Mouse (Mus musculus) adrenal gland (tissue): ENCODE data around the gene Gpr55.
"Not testable (repeated sequence)": the region's sequence is repeated elsewhere in the genome, so short reads cannot be mapped to it uniquely, and the experiment has no call there.

Experiments used
- intact Hi-C: fragments of 180-260 bp; cut with DNase I; formaldehyde crosslinking; loops from one replicate; pipeline ENCODE4 v1.15.1; 2025
- long read RNA-seq, 2 experiments: library from polyadenylated mRNA; unstranded; transcript quantifications; one replicate each; pipeline ENCODE4 v2.0.0; 2020; ENCODE audit warnings: borderline replicate concordance in 1 of 2; ENCODE audit not compliant: insufficient replicate concordance in 1 of 2

Gene Gpr55
- long read RNA-seq, experiment 1, partial matches to known transcripts = 0 of 1 reads
- long read RNA-seq, experiment 1, other reads (novel, unspliced or antisense) = 1 of 1 reads
- long read RNA-seq, experiment 2, partial matches to known transcripts = 0 of 4 reads
- long read RNA-seq, experiment 2, other reads (novel, unspliced or antisense) = 4 of 4 reads

DNA sequence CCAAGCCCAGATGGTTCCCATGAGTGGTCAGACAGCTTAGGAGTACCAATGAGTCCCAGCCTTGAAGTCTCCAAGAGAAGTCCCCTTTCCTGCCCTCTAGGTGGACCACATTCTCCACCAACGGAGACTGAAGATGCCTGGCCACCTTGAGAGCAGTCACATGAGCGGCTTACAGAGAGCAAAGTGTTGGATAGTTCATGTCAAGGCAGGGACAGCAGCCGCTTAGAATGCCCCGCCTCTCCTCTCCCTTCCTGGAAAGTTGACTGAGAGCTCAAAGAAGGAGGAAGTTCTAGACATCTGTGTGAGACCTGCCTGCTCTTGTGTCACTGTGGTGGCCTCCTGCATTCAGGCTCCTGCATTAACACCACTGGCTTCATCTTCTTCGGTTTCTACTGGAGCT, at the start of gene Gpr55:
Gene Gpr55, minus strand, starts transcription at position 135 of the 400 bp plus-strand sequence.
- intact Hi-C loops = no loop called here

DNA sequence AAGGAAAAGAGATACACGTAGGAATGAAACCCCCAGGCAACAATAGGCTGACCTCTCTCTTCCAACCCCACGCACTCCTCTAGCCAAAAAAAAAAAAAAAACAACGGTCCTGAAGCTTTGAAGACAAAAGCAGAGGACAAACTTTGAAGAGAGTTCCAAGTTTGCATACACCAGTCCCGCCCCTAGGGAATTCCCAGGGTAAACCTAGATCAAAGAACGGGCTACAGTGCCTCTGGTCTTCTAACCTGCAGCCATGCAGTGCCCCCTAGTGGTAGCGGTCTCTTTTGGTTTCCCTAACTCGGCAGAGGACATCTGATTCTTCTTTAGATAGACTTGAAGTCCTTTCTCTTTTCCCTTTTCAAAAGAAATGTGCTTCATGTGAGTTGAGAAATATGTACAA, 47.0 kb upstream of the Gpr55 start:
- intact Hi-C loops = loop anchor here (1.0 to 2.0 kb wide), 2 partner anchors 72 to 155 kb away; no protein-coding TSS in a partner anchor

DNA sequence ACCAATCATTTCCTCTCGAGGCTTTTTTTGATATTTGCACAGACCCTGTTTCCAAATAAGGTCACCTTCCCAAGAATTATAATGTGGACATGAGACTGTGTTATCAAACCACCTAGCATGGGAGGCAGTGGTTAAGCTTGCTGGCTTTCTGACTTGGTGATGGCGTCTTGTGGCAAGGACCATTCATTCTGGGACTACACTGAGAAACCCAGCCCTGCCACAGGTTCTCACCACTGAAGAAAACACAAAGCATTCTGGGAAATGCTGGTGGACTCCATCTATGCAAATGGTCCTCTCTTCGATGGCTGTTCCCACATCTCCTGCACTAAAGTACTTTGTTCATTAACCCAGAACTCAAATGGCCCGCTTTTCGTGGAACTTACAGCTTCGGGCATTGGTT, 45.2 kb upstream of the Gpr55 start:
- intact Hi-C loops = loop anchor here (2.0 kb wide), 1 partner anchor 153 kb away; no protein-coding TSS in a partner anchor

DNA sequence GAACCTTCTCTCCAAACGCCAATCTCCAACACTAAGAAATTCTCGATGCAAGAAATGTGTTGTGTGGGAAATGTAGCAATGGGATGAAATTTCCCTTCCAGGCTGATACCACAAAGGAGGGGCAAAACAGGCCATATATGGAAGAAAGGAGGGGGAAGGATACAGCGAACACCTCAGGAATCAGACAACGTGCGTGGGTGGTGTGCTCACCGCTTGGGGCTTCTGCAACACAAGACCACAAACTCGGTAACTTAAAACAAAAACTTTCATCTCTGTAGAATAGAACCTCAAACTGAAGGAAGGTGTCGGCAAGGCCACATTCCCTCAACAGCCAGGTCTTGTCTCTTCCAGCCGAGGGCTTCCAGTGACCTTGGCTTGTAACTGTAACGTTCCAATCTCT, 44.7 kb upstream of the Gpr55 start:
- intact Hi-C loops = no loop called here

DNA sequence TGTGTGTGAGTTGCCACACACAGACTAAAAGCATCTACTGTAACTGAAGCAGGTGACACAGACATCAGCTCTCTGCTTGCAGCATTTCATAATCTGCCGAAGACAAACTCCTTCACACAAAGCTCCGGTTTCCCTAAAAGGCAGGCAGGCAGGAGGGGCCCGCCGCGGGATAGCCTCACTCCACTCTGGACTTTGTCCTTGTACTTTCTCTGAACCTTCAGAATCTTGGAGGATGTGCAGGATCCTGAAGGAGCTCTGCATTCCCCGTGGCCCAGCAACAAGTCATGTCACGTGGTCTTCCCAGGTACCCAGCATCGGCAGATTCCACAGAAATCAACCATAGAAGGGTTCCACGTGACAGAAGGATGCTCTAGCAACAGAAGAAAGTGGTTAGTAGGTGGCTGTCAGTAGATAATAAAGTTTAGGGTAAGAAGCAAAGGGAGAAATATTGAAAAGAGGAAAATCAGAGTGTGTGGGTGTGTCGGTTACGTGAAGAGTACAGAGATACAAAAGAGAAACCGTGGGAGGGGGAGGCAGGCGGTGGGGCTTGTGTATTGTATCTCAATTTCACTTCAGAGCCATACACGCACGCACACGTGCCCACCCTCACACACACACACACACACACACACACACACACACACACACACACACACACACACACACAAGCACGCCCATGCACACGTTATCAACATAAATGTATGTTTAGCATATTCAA, 39.2 kb upstream of the Gpr55 start:
- intact Hi-C loops = no loop called here

DNA sequence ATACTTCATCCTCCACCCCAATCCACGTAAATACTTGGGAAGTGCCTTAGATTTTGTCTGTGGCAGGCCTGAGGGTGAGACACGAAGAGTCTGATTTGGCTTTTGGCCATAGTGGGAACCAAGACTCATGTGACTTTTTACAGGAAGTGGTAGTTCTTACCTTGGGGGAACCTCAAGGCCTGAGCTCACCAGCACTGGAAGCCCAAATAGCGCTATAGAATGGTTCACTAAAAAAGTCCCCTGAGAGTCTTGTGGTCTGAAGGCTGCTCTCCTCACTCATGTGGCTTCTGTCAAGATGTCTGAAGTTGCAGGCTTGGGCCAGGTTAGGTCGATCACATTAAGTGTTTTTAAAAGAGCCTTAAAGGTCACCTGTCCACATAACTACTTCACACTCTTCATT, 37.2 kb upstream of the Gpr55 start:
- intact Hi-C loops = no loop called here

DNA sequence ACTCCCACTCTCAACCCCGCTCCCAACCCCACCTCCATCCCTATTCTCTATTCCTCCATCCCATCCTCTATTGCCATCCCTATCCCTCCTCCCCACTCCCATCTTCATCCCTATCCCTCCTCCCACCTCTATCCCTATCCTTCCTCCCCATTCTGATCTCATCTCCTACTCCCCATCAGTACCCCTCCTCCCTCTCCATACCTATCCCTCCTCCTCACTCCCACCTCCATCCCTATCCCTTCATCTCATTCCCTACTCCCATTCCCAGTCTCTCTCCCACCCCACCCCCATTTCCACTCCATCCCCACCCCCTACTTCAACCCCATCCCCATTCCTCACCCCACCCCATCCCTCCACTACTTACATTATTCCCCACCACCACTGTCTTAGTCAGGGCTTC, 36.4 kb upstream of the Gpr55 start:
- intact Hi-C loops = no loop called here

DNA sequence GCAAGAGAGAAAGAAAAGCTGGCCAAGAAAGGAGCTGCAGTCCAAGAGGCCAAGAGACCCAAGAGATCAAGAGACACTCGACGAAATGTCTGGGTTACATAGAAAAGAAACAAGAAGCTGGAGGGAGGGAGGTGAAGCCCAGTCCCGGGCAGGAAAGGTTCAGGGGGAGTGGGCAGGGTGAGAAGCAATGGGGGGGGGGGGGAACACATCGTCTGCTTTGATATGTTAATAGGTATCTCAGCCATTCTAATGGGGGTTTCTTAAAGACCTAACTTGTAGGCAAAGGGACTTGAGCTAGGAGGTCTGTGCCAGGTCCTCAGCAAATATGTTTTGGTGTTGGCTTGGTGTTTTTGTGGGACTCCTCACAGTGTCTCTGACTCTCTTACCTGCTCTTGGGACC, 32.7 kb upstream of the Gpr55 start:
- intact Hi-C loops = no loop called here

DNA sequence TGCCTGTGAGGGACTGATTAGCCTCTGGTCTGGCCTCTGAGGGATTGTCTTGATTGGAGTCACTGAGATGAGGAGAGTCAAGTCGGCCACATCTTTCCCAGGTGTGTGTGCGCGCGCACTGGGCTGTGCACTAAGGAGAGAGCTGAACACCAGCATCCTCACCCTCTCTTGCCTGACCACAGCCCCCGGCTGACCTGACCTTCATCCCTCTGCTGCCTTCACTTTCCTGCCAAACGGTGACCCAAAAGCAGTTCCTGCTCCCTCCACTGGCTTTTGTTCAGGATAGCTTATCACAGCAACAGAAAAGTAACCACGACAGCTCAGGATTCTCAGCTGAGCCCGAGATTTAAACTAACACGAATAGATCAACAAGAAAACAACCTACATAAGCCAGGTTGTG, 31.4 kb upstream of the Gpr55 start:
- intact Hi-C loops = no loop called here

DNA sequence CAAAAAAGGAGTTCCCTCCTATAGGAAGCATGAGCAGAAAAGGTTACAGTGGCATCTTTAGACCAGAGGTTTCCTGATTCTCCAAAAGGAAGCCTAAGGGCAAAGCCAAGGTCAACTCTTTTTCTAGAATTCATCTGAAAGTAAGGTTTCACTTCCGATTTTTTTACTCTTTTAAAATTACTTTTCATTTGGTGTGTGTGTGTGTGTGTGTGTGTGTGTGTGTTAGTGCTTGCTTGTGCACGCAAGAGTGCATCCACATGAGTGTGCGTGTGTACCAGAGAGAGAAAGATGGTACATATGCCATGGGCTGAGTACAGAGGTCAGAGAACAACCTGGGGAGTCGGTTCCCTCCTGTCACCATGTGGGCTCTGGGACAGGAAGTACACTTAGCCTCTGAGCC, 28.1 kb upstream of the Gpr55 start:
- intact Hi-C loops = not testable (repeated sequence)

DNA sequence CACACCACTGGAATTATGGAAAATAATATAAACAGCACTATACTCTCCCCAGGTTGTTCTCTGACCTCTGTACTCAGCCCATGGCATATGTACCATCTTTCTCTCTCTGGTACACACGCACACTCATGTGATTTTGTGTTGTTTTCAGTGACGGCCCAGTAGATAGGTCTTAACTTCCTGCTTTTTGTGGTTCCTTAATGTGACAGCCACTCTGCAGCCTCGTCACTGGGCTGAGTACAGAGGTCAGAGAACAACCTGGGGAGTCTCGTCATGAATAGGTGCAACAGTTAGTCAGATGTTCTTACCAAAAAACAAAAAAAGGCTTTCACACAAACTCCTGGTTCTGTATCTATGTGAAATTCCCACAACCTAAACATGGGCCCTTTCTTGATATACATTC, 27.5 kb upstream of the Gpr55 start:
- intact Hi-C loops = no loop called here

DNA sequence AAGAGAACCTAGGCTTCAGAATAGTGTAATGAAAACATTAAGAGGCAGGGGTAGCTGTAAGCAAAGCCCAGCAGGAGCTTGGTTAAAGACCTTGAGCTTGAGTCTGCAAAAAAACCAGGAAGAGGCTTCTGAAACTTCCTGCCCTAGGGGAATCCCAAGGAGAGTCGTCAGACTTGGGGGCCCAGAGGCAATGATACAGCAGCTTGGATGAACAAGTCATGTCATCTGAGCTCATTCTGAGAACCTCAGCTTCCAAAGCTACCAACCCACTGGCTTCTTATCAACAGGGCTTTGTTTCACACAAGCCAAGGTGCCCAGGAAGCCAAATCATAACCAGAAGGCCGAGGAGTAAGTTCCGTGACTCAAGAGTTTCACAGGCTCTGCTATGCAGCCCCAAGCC, 25.0 kb upstream of the Gpr55 start:
- intact Hi-C loops = no loop called here

DNA sequence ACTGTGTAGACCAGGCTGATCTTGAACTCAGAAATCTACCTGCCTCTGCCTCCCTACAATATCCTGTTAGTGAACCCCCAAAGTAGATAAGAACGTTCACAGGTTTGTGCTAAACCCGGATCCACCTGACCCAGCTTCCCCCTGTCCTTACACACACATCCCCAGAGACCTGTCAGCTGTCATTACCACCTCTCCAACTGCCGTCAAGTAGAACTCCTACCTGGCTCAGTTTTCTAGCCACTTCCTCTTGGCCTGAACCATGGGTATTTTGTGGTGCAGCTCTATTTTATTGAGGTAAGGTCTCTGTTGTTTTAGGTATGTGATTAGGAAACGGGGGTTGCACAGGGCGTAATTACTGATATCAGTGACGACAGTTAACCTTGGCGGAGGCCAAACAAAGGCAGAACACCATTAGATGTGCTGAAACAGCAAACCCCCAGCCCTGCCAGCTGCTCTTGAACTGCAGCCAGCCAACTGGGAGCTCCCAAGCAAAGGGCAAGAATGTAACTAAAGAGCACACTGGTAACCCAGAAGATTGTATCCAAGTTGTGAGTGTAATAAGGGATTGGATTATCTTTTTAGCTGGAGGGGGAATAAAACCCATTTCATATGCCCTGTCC, 21.0 kb upstream of the Gpr55 start:
- intact Hi-C loops = no loop called here

DNA sequence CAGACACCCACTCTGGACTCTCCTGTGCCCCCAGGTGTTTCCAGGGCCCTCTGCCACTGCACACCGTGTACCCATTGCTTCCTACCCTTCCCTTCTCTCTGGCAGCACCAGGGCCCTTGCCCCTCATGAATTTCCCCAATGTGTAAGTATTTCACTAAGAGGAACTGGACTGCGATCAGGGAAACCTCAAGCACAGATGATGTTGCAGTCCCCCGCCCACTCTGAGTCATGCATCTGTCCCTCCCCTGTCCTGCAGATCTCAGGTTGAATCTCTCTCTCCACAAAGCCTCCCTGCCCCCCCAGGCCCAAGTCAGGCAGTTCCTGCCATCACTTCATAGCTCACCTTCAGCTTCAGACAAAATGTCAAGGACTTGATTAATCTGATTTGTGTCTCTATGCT, 16.9 kb upstream of the Gpr55 start:
- intact Hi-C loops = no loop called here

DNA sequence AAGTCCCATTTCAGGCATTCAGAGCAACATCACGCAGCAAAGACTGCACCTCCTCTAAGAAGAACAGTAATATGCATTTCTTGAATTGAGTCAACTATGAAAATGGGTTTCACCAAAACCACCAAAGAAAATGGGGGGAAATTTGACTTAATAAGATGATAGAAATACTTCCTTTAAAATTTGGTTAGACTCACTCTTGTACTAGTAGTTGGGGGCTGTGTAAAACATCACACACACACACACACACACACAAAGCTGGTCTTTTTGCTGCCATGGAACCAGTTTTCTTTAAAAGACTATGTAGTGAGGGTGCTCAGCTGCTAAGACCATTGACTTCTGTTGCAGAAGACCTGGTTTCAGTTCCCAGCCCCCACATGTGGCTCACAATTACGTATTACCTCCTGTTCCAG, 12.7 kb upstream of the Gpr55 start:
- intact Hi-C loops = no loop called here

DNA sequence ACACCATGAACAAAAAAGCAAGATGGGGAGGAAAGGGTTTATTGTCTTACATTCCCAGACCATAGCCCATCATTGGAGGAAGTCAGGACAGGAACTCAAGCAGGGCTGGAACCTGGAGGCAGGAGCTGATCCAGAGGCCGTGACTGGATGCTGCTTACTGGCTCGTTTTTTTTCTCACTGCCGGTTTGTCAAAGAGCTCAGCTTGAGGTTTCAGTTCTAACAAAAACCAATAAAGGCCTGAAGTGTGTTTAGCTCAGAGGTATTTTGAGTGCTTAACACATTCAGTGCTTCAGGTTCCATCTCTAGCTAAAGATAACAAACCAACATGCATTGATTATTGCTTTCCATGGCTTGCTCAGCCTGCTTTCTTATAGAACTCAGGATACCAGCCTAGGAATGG, 11.5 kb upstream of the Gpr55 start:
- intact Hi-C loops = no loop called here

DNA sequence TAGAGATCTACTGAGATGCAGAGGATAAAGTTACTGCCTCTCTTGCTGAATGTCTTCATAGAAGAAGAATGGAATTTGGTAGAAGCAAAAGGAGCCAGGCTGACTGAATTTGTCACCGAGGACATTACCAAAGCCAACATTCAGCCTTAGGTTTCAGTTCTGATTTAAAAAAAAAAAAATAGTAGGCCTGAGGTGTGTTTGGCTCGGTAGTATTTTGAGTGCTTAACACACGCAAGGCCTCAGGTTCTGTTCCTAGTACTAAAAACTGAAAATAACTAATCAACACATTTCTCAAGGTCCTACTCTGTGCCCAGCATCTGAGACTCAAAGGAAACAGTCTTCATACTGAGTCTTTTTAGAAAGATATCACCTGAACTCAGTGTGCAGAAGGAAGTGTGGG, 10.3 kb upstream of the Gpr55 start:
- intact Hi-C loops = no loop called here

DNA sequence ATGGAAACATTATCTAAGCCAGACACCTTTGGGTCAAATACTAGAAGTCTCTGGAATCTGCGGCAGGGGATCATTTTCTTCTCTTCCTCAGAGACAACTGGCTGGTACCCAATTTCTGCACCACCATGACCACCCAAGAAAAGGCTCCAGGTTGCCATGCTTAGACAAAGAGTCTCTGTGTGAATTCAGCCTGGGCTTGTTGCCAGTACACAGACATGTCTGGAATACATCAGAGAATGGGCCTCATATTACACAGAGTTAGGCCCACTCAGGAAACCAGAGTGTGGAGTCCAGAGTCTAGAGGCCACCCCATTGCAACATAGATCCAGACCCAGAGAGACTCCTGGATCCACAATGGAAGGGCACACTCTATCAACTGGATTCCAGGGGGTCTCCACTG, 8.7 kb upstream of the Gpr55 start:
- intact Hi-C loops = no loop called here

DNA sequence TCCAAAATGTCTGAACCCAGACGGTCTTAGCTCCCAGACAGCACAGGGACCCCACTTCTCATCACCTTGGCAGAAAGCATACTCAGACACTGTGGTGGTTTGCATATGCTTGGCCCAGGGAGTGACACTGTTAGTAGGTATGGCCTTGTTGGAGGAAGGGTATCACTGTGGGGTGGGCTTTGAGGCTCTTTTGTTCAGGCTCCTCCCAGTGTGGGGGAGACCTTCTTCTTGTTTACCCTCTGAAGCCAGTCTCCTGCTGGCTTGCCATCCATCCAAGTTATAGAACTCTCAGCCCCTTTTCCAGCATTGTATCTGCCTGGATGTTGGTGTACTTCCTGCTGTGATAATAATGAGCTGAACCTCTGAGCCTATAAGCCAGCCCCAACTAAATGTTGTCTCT, 8.3 kb upstream of the Gpr55 start:
- intact Hi-C loops = no loop called here

DNA sequence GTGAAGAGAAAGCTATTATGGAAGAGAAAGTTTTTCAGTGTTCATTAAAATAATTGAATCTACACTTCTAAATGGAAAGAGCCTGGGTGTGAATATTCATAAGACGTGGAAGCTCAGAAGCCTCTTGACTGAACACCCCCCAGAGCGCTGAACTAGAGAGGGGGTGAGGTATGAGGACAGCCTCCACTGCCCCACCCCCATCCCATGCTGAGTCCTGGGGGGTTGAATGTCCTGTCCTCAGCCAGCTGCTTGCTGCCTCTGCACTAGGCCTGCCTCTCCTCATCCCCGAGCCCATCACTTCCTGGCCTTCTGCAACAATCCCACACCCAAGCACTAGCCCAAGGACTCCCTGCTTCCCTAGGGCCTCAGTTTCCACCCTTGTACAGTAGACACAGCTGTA, 5.0 kb upstream of the Gpr55 start:
- intact Hi-C loops = no loop called here

DNA sequence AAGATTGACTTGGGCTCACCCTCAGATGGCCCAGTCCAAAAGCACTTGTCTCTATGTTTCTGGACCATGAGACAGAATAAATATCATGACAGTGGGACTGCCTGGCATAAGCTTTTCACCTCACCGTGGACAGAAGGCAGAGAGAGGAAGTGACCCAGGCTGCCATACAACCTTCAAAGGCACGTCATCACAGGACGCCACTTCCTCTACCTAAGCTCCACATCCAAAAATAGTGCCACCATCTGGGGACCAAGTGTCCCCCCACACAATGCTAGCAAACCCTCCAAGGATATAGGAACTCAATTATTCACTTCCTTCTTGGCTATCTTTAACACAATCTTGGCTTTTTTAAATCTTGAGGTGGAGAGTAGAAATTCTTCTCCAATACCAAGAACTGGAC, 1.3 kb upstream of the Gpr55 start:
- intact Hi-C loops = no loop called here

DNA sequence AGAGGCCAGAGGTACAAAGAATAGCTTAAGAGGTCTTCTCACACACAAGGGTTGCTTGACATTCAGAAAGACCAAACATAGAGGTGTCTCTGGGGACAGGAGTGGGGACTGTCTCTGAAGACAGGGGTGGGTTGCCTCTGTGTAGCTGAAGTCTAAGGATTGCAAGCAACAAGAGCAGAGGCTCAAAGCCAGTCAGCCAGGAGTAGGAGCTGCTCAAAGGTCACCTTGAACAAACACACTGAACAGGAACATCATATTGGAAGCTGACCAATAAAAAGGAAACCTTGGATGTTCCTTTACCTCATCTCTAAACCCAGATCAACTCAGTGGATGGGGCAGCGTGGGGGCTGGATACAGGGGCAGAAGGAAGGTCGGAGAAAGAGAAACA, 924 bp downstream of the Gpr55 start:
- intact Hi-C loops = no loop called here
